Mouse (Mus musculus) heart, postnatal 0 days (tissue): Measurements from ENCODE around the gene Mid1.

Experiments
- CTCF ChIP-seq: IDR thresholded peaks from 2 replicates; pipeline ENCODE4 v1.5.1; 2016; ENCODE audit warnings: antibody characterized with exemption, control low read depth, low read depth
- EP300 ChIP-seq: IDR thresholded peaks from 2 replicates; pipeline ENCODE4 v1.6.1; 2016; ENCODE audit warnings: antibody characterized with exemption, low read depth

DNA sequence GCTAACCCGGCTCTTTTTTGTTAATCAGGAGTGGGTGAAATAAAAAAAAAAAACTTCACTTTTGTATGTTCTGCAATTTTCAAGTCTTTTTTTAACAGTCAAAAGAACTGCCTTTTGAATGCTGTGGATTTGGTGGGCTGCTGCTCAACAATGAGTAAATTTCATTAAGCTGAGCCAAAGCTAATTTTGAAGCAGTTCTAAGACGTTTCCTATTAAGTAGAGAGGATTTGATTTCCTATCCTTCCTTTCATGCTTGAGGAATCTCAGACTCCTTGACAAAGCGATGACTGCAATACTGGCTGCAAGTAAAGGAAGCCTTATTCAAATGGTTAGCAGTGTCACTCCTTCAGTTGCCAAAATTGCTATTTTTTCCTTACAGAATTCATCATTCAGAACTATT, 161.2 kb downstream of the Mid1 start:
- no peak for TF ChIP-seq CTCF
- TF ChIP-seq EP300: no peak
